Mouse (Mus musculus) liver, embryonic 14.5 days (tissue): ENCODE measurements around the gene Duox1. TPM values are rescaled to one million over a fixed set of nuclear protein-coding genes. Genes with fewer than 3 reads are reported as not detected.

Source experiments
- ATAC-seq: fragments of 200-750 bp; cut with Nextera tagmentation; 2 replicates; pipeline ENCODE4 v1.8.0; 2017; ENCODE audit warnings: moderate number of reproducible peaks, mild to moderate bottlenecking, moderate library complexity; ENCODE audit not compliant: insufficient read depth
- DNase-seq, 3 experiments: peaks; one replicate each; pipeline ENCODE4 v3.0.0-alpha.2; 2012 to 2013; ENCODE audit warnings: low read depth in 3 of 3, low spot score in 3 of 3
- H3K27ac ChIP-seq: fragments of 300-500 bp; sonication (generic); 2 replicates; pipeline ENCODE4 v1.5.1; 2014; ENCODE audit warnings: moderate library complexity, mild to moderate bottlenecking, control low read depth, inconsistent platforms
- H3K27me3 ChIP-seq: fragments of 300-500 bp; sonication (generic); 2 replicates; pipeline ENCODE4 v1.6.1; 2014; ENCODE audit warnings: mild to moderate bottlenecking, low read length, moderate library complexity; ENCODE audit not compliant: control insufficient read depth, insufficient read depth
- H3K36me3 ChIP-seq: fragments of 300-500 bp; sonication (generic); replicated peaks from 2 replicates; pipeline ENCODE4 v1.6.1; 2014; ENCODE audit warnings: low read depth; ENCODE audit not compliant: control insufficient read depth, insufficient read depth
- H3K4me1 ChIP-seq, 2 experiments: fragments of 200-500 bp in 1 of 2; fragments of 300-500 bp in 1 of 2; sonication (generic) in 1 of 2; replicated peaks; 2 replicates each; pipeline ENCODE4 v1.6.1; 2012 to 2014; ENCODE audit warnings: antibody characterized with exemption in 1 of 2, inconsistent platforms in 1 of 2, low read length in 1 of 2; ENCODE audit not compliant: control insufficient read depth in 2 of 2, insufficient read depth in 2 of 2
- H3K4me2 ChIP-seq: fragments of 300-500 bp; sonication (generic); 2 replicates; pipeline ENCODE4 v1.6.1; 2014; ENCODE audit warnings: low read depth, mild to moderate bottlenecking, control low read depth, moderate library complexity
- H3K4me3 ChIP-seq, 2 experiments: fragments of 200-500 bp in 1 of 2; fragments of 300-500 bp in 1 of 2; sonication (generic) in 1 of 2; 2 replicates each; pipeline ENCODE4 v1.5.1; 2012 to 2014; ENCODE audit warnings: low read depth in 2 of 2, low read length in 2 of 2, mild to moderate bottlenecking in 2 of 2, control low read depth in 1 of 2, inconsistent platforms in 1 of 2, moderate library complexity in 1 of 2; ENCODE audit not compliant: insufficient read depth in 1 of 2
- H3K9ac ChIP-seq: fragments of 300-500 bp; sonication (generic); replicated peaks from 2 replicates; pipeline ENCODE4 v1.6.1; 2014; ENCODE audit warnings: mild to moderate bottlenecking, control low read depth, moderate library complexity
- H3K9me3 ChIP-seq: fragments of 300-500 bp; sonication (generic); 2 replicates; pipeline ENCODE4 v1.6.1; 2016; ENCODE audit warnings: low read length, mixed read lengths; ENCODE audit not compliant: control insufficient read depth
- CTCF ChIP-seq: IDR thresholded peaks from 2 replicates; pipeline ENCODE4 v1.5.1; 2016; ENCODE audit warnings: antibody characterized with exemption, low read depth, control low read depth
- EP300 ChIP-seq: IDR thresholded peaks from 2 replicates; pipeline ENCODE4 v1.6.1; 2016; ENCODE audit warnings: antibody characterized with exemption, low read depth
- WGBS: fragments of 180-500 bp; shearing (Covaris S2); extraction: QIAGEN DNeasy Blood & Tissue Kit; methylation state at CpG from one replicate; pipeline ENCODE4 v1.1.7; 2014; ENCODE audit not compliant: insufficient replicate concordance; 5-methylcytosine and 5-hydroxymethylcytosine counted together
- polyA plus RNA-seq, 2 experiments: library from polyadenylated mRNA; depleted of rRNA in 1 of 2; stranded (reverse) in 1 of 2; unstranded in 1 of 2; fragments of >200 nt; fragmentation: Nextera tagmentation in 1 of 2; extraction: Ambion mirVana in 1 of 2; gene quantifications; 2 replicates each; pipeline versions ENCODE4 v1.2.1 to v1.2.3; 2012 to 2014

Gene Duox1
- polyA plus RNA-seq, 2 experiments = not detected

GRCm38 (mm10) chr2:122349136-122349785, 33.8 kb downstream of the Duox1 start:
- DNase-seq = no peak
- TF ChIP-seq CTCF (no peak), EP300 (no peak)
- Histone ChIP-seq H3K4me2 (peak overlapping the region; percentile 80), H3K4me3 (peak overlapping the region; percentile 66 to 79), H3K27me3 (no peaks in the 10 kb centered on the region), H3K27ac (peak overlapping the region; percentile 15), H3K9ac (peak overlapping the region; percentile 71), H3K36me3 (no peaks in the 10 kb centered on the region; the same call in 1 of the 2 replicates), H3K9me3 (no peaks in the 10 kb centered on the region), H3K4me1 (peaks cover 0 to 16% of the 10 kb centered on the region in 2 experiments; a peak in 3 of 4 replicates)
- 25% methylated on average over 14 of the region's 14 CpGs for WGBS
- peak; percentile 61 for ATAC-seq

GRCm38 (mm10) chr2:122351156-122351930, 35.9 kb downstream of the Duox1 start:
- TF ChIP-seq CTCF (no peak), EP300 (no peak)
- Histone ChIP-seq H3K27ac (no peak overlapping the region), H3K9me3 (no peaks in the 10 kb centered on the region), H3K4me2 (no peak overlapping the region), H3K27me3 (no peaks in the 10 kb centered on the region), H3K9ac (no peak overlapping the region), H3K4me3 (no peak overlapping the region), H3K36me3 (no peaks in the 10 kb centered on the region; the same call in 1 of the 2 replicates), H3K4me1 (peaks cover 0 to 16% of the 10 kb centered on the region in 2 experiments; a peak in 3 of 4 replicates)
- WGBS = 74% methylated on average over 5 of the region's 5 CpGs
- DNase-seq (no peak), ATAC-seq (no peak)

DNA sequence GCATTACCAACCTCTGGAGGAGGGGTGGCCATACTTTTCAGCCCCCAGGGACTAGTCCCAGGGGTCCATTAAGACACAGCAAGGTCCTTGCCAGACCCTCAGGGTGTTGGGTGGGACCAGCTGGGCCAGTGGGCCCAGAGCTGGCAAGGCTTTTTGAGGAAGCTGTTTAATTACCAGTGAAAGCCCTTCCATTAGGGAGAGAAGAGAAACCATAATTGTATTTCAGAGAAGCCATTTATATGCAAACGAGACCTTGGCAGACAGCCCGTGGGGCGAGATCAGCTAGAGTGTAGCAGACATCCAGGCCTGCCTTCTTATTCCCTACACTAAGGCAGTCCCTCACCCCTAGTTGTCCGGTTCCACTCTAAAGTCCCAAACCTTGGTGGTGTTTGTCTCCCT, 36.5 kb downstream of the Duox1 start:
- DNase-seq (no peak), ATAC-seq (no peak)
- Histone ChIP-seq H3K4me2 (no peak overlapping the region), H3K27ac (no peak overlapping the region), H3K9me3 (no peaks in the 10 kb centered on the region), H3K27me3 (no peaks in the 10 kb centered on the region), H3K4me1 (peaks cover 0 to 16% of the 10 kb centered on the region in 2 experiments; a peak in 3 of 4 replicates), H3K4me3 (no peak overlapping the region), H3K36me3 (no peaks in the 10 kb centered on the region; the same call in 1 of the 2 replicates), H3K9ac (no peak overlapping the region)
- WGBS = 73% methylated on average over 4 of the region's 4 CpGs
- no peak for TF ChIP-seq EP300
- no peak for TF ChIP-seq CTCF

- TF ChIP-seq EP300 (no peak), CTCF (no peak)
- no peak for ATAC-seq
- 76% methylated on average over 6 of the region's 6 CpGs for WGBS
Measured at GRCm38 (mm10) chr2:122352992-122353391, 37.5 kb downstream of the Duox1 start.

GRCm38 (mm10) chr2:122353765-122354164, 38.3 kb downstream of the Duox1 start:
- peaks cover 0 to 11% of the 10 kb centered on the region in 2 experiments; a peak in 3 of 4 replicates for H3K4me1 ChIP-seq
- H3K4me3 ChIP-seq = no peak overlapping the region
- TF ChIP-seq CTCF (no peak), EP300 (no peak)
- H3K9ac ChIP-seq = no peak overlapping the region
- no peaks in the 10 kb centered on the region for H3K27me3 ChIP-seq
- H3K27ac ChIP-seq = no peak overlapping the region
- ATAC-seq = no peak
- DNase-seq = no peak
- H3K4me2 ChIP-seq = no peak overlapping the region
- no peaks in the 10 kb centered on the region for H3K9me3 ChIP-seq
- H3K36me3 ChIP-seq = no peaks in the 10 kb centered on the region; the same call in 1 of the 2 replicates
- 73% methylated on average over 8 of the region's 8 CpGs for WGBS

More at GRCm38 (mm10) chr2:122352992-122353391, 37.5 kb downstream of the Duox1 start:
- Histone ChIP-seq H3K27me3 (no peaks in the 10 kb centered on the region), H3K36me3 (no peaks in the 10 kb centered on the region; the same call in 1 of the 2 replicates), H3K4me1 (peaks cover 0 to 15% of the 10 kb centered on the region in 2 experiments; a peak in 3 of 4 replicates), H3K9me3 (no peaks in the 10 kb centered on the region), H3K4me3 (no peak overlapping the region), H3K9ac (no peak overlapping the region), H3K27ac (no peak overlapping the region), H3K4me2 (no peak overlapping the region)
- DNase-seq = no peak
